Mouse (Mus musculus) adrenal gland, adult 10 weeks (tissue): ENCODE results near the gene Txnrd1. TPM values are rescaled to one million over a fixed set of nuclear protein-coding genes. Genes with fewer than 3 reads are reported as not detected.

ENCODE experiments used
- polyA plus RNA-seq: library from polyadenylated mRNA; stranded (reverse); fragments of 350-450 nt; fragmentation: Illumina TruSeq; extraction: RNeasy Lipid Tissue Mini Kit (QIAGEN cat#74804); gene quantifications from one replicate; pipeline ENCODE4 v1.2.3, GENCODE M21; 2014; ENCODE audit warnings: low read depth, low replicate concordance

Gene Txnrd1
- 98.3 TPM for polyA plus RNA-seq

DNA sequence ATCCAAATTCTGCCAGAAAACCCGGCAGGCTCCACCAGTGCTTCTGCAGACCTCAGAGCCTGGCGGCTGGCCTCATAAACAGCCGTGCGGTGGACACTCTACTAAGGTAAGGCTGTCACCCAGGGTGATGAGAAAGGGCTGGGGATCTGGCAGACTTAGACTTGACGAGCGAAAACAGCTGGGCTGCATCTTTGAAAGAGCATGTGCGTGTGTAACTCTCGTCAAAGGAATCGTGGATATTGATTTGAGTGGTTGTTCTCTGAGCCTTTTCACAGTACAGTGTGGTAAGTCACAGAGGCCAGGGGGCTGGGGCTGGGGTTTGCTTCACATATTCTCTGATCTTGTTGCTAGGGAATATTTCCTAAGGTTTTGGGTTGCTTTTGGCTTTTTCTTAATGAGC lies at the start of gene Txnrd1:
Txnrd1 (plus strand) TSS at position 26 of the 400 bp plus-strand sequence.

DNA sequence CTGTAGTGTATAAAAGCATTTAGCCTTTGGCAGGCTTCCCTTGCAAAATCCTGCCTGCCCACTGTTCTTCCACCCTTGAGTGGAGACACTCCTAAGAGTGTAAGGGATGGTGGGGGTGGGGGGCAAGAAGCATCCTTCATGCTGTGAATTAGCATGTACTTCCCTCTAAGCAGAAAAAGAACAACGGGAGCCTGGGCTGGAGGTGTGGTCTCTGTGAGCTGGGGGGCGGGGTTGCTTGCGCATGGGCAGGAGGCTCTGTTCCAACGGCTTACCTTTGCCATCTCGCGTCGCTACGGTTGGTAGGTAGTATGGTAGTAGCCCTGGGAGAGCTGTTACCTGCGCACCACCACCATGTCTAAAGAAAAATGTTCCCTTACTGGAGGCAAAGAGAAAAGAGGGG lies 32.6 kb downstream of the Txnrd1 start, which contains the start of gene Eid3:
Eid3 (plus strand) TSS at position 271 of the 400 bp plus-strand sequence.

Other genes with a start within 250 kb of the Txnrd1 start
- 15.3 TPM for gene 1190007I07Rik, start 210.7 kb upstream of the Txnrd1 start, polyA plus RNA-seq
- 30.9 TPM for gene Tdg, start 204.1 kb upstream of the Txnrd1 start, polyA plus RNA-seq
- 2.4 TPM for gene Glt8d2, start 143.3 kb upstream of the Txnrd1 start, polyA plus RNA-seq
- 103 TPM for gene Hcfc2, start 137.8 kb upstream of the Txnrd1 start, polyA plus RNA-seq
- gene Nfyb, start 69.8 kb upstream of the Txnrd1 start, polyA plus RNA-seq = 32.2 TPM
- gene Eid3, start 32.7 kb downstream of the Txnrd1 start, polyA plus RNA-seq = not detected
- 86.5 TPM for gene Chst11, start 151.5 kb downstream of the Txnrd1 start, polyA plus RNA-seq